Mouse (Mus musculus) cerebellum, adult 18-20 months (tissue): ENCODE data around the gene H1fx.
"Not testable (repeated sequence)": the region's sequence is repeated elsewhere in the genome, so short reads cannot be mapped to it uniquely, and the experiment has no call there.

Experiments
- DNase-seq, 2 experiments: peaks; one replicate each; pipeline ENCODE4 v3.0.0; 2021

The H1fx gene

GRCm38 (mm10) chr6:87980374-87981029 lies 935 bp downstream of the H1fx start:
- DNase-seq = peak; percentile 78 to 84

GRCm38 (mm10) chr6:87979728-87980127 lies 1.7 kb downstream of the H1fx start:
- DNase-seq = no peak

GRCm38 (mm10) chr6:87970041-87970440 lies 11.4 kb downstream of the H1fx start:
- no peak for DNase-seq

- not testable (repeated sequence) for DNase-seq
Observed at GRCm38 (mm10) chr6:87962457-87962856, 19.0 kb downstream of the H1fx start.

- DNase-seq = no peak
Observed at GRCm38 (mm10) chr6:87942179-87942578, 39.3 kb downstream of the H1fx start.

GRCm38 (mm10) chr6:87938941-87939340 lies 42.5 kb downstream of the H1fx start:
- no peak for DNase-seq

GRCm38 (mm10) chr6:87937178-87937788 lies 44.2 kb downstream of the H1fx start:
- no peak for DNase-seq

- no peak for DNase-seq
Observed at GRCm38 (mm10) chr6:87935037-87935436, 46.4 kb downstream of the H1fx start.
